Mouse (Mus musculus) limb, embryonic 13.5 days (tissue): ENCODE data around the gene F5. TPM values are rescaled to one million over a fixed set of nuclear protein-coding genes. Genes with fewer than 3 reads are reported as not detected.

Experiments
- ATAC-seq: fragments of 200-750 bp; cut with Nextera tagmentation; 2 replicates; pipeline ENCODE4 v1.8.0; 2017; ENCODE audit warnings: low read depth, moderate number of reproducible peaks, moderate TSS enrichment; ENCODE audit not compliant: low FRiP score
- H3K27ac ChIP-seq: fragments of 300-500 bp; sonication (generic); 2 replicates; pipeline ENCODE4 v1.5.1; 2015; ENCODE audit warnings: inconsistent platforms, mild to moderate bottlenecking, moderate library complexity
- H3K27me3 ChIP-seq: fragments of 300-500 bp; sonication (generic); 2 replicates; pipeline ENCODE4 v1.6.1; 2015; ENCODE audit warnings: mild to moderate bottlenecking, inconsistent platforms
- H3K36me3 ChIP-seq: fragments of 300-500 bp; sonication (generic); 2 replicates; pipeline ENCODE4 v1.6.1; 2015; ENCODE audit warnings: inconsistent platforms, mild to moderate bottlenecking, moderate library complexity
- H3K4me1 ChIP-seq: fragments of 300-500 bp; sonication (generic); 2 replicates; pipeline ENCODE4 v1.6.1; 2015; ENCODE audit warnings: inconsistent platforms
- H3K4me2 ChIP-seq: fragments of 300-500 bp; sonication (generic); replicated peaks from 2 replicates; pipeline ENCODE4 v1.6.1; 2015; ENCODE audit warnings: inconsistent platforms, mild to moderate bottlenecking, moderate library complexity
- H3K4me3 ChIP-seq: fragments of 300-500 bp; sonication (generic); 2 replicates; pipeline ENCODE4 v1.5.1; 2015; ENCODE audit warnings: moderate library complexity, mild to moderate bottlenecking, inconsistent platforms
- H3K9ac ChIP-seq: fragments of 300-500 bp; sonication (generic); 2 replicates; pipeline ENCODE4 v1.6.1; 2015; ENCODE audit warnings: mild to moderate bottlenecking, inconsistent platforms
- H3K9me3 ChIP-seq: fragments of 300-500 bp; sonication (generic); 2 replicates; pipeline ENCODE4 v1.6.1; 2016; ENCODE audit warnings: inconsistent platforms
- WGBS: fragments of 180-500 bp; shearing (Covaris S2); methylation state at CpG from one replicate; pipeline ENCODE4 v1.1.7; 2015; 5-methylcytosine and 5-hydroxymethylcytosine counted together
- polyA plus RNA-seq: library from polyadenylated mRNA; unstranded; fragments of >200 nt; fragmentation: Nextera tagmentation; extraction: Ambion mirVana; gene quantifications from 2 replicates; pipeline ENCODE4 v1.2.1, GENCODE M21; 2015

The F5 gene
- polyA plus RNA-seq, 1 experiment from 2014 or later: 0.09 TPM

DNA sequence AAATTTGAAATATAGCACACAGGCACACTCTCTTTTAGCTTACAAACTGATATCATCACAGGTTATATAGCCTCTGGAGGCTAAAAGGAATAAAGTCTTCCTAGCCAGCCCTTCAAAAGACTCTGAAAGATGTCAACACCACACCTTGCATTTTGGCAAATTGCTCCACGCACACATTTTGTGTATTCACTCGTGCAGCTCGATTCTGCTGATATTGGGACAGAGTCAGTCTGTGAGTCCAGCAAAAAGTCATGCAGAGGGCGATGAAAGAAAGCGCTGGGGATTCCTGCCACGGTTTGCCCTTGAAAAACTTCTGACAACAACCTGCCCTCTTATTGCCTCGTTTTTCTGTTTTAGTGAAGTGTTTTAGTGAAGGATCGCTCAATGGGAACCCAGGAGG, 95.8 kb downstream of the F5 start:
- no peak for ATAC-seq
- 48% methylated on average over 8 of the region's 8 CpGs for WGBS
- H3K4me1 ChIP-seq: peaks cover 23% of the 10 kb centered on the region
- no peaks in the 10 kb centered on the region for H3K9me3 ChIP-seq
- peak overlapping the region; percentile 70; the same call in 1 of the 2 replicates for H3K9ac ChIP-seq
- H3K27ac ChIP-seq: no peak overlapping the region
- 0 out of 2 replicates have a peak, but pooled peaks cover 5% of the 10 kb centered on the region for H3K27me3 ChIP-seq
- peak overlapping the region; percentile 74; the same call in 1 of the 2 replicates for H3K4me3 ChIP-seq
- no peaks in the 10 kb centered on the region for H3K36me3 ChIP-seq
- H3K4me2 ChIP-seq: peak overlapping the region; percentile 86

DNA sequence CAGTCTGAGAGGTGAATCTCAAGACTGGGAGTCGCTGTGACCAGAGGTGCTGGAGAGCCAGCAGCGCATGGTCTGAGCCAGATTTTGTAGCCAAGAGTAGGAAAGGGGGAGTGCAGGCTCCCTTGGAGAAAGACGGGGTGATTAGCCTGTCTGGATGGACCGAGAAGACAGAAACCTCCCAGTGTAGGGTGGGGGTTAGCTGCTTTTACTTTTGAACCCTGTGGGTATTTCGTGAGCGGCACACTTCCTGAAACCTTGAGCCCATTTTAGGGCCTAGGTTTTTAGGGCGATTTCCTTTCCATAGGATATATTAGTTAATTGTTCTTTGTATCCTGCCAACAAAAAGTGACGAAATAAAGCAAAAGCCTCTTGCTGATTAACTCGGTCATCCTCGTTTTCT, 96.3 kb downstream of the F5 start:
- Histone ChIP-seq H3K36me3 (no peaks in the 10 kb centered on the region), H3K4me2 (peak overlapping the region; percentile 86), H3K27me3 (0 out of 2 replicates have a peak, but pooled peaks cover 5% of the 10 kb centered on the region), H3K9ac (peak overlapping the region; percentile 70), H3K4me1 (peaks cover 23% of the 10 kb centered on the region), H3K4me3 (peak overlapping the region; percentile 74), H3K9me3 (no peaks in the 10 kb centered on the region), H3K27ac (no peak overlapping the region)
- WGBS: 9% methylated on average over 10 of the region's 10 CpGs
- no peak for ATAC-seq

DNA sequence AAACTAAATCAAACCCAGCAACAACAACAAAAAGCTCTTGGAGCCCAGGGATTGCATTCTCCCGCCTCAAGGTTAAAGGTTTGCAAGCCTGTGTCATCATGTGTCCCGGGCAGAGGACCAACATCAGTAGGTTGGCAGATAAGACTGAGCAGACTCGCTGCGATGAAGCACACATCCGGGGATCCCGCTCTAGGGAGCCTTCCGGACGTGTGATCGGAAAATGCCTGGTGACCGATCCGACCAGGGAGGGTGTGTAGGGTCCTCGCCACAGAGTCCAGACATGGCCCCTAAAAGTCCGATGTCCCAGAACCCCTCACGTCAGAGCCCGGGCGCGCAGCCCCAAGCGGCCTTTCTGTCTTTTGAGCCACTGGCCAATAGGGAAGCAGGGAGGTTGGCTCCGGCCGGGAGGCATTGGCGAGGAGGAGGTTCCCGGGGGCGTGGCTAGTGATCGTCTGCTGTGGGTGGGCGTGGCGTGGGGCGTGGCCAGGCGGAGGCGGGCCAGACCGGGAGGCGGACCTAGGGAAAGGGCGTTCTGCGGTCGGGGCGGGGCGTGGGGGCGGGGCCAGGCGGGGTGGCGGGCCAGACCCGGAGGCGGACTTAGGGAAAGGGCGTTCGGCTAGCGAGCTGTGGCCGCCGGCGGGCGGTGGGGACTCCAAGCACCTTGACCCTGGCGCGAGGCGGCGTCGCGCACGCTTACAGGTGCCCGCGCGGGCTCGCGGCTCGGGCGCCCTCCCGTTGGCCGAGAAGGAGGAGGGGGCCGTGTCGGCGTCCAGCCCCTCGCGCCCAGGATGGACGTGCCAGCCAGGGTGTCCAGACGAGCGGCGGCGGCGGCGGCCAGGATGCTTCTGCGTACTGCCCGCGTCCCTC, 97.1 kb downstream of the F5 start, which contains the start of gene Slc19a2:
Gene Slc19a2, plus strand, starts transcription at position 582 of the 867 bp plus-strand sequence.
- Histone ChIP-seq H3K4me2 (peak within 1 kb of the TSS; percentile 86), H3K27ac (peak within 1 kb of the TSS; percentile 55; the same call in 1 of the 2 replicates), H3K36me3 (no peaks in the 10 kb centered on the region), H3K9ac (peak within 1 kb of the TSS; percentile 76), H3K9me3 (no peaks in the 10 kb centered on the region), H3K27me3 (0 out of 2 replicates have a peak, but pooled peaks cover 5% of the 10 kb centered on the region), H3K4me1 (peaks cover 23% of the 10 kb centered on the region), H3K4me3 (peak within 1 kb of the TSS; percentile 74)
- ATAC-seq: peak; percentile 96
- WGBS: under 1% methylated on average over 56 of the region's 79 CpGs

DNA sequence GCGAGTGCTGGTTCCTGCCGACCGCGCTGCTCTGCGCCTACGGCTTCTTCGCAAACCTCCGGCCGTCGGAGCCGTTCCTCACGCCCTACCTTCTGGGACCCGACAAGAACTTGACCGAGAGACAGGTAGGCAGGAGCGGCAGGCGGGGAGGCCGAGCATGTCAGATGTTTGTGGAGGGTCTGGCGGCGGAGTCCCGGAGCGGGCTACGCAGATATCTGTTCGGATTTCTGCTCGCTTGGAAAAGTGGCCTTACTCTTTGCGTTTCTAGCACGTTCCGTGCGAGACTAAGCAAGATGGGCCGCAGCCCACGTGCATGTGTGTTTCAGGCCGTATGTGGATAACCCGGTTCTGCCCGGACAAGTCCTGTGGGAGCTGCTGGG, 97.7 kb downstream of the F5 start:
- H3K4me2 ChIP-seq: peak overlapping the region; percentile 86
- H3K9ac ChIP-seq: peak overlapping the region; percentile 76
- H3K36me3 ChIP-seq: no peaks in the 10 kb centered on the region
- peak overlapping the region; percentile 74 for H3K4me3 ChIP-seq
- no peaks in the 10 kb centered on the region for H3K9me3 ChIP-seq
- H3K27me3 ChIP-seq: 0 out of 2 replicates have a peak, but pooled peaks cover 5% of the 10 kb centered on the region
- peak overlapping the region; percentile 22; the same call in 1 of the 2 replicates for H3K27ac ChIP-seq
- no peak; the same call in 1 of the 2 replicates for ATAC-seq
- WGBS: under 1% methylated on average over 33 of the region's 33 CpGs
- peaks cover 23% of the 10 kb centered on the region for H3K4me1 ChIP-seq

DNA sequence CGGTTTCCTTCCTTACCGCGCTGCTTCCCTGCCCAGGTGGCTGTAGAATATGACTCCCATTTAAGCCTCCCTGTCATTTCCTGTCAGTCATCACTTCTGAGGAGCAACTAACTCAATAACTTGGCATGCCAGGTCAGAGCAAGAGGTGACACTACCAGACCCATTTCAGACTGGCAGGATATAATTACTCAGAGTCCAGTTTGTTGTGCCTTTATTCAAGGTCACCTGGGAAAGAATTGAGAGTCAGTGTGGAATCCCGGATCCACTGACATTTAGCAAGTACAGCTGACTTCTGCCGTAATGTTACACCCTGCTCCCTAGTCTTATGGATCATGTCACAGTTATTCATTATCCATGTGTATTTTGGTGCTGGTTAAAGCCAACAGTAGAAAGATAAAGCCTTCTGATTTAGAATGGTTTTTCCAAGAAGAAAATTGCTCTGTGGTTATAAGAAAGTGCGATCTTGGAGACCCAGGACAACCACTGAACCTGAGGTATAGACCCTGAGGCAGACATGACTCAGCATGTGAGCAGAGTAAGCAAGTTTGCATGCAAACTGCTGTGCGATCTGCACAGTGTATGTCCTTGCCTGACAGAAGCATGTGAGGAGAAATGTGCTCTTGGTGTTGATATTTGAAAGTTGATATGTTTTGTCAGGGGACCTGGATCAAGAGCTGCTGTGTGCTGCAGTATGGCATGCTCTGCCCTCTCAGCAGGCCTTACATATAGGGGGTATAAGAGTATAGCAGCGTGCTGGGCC, 98.9 kb downstream of the F5 start:
- H3K36me3 ChIP-seq: no peaks in the 10 kb centered on the region
- H3K4me2 ChIP-seq: peak overlapping the region; percentile 86
- H3K4me3 ChIP-seq: peak overlapping the region; percentile 74
- peak overlapping the region; percentile 76; the same call in 1 of the 2 replicates for H3K9ac ChIP-seq
- no peaks in the 10 kb centered on the region for H3K9me3 ChIP-seq
- H3K27me3 ChIP-seq: 0 out of 2 replicates have a peak, but pooled peaks cover 5% of the 10 kb centered on the region
- H3K4me1 ChIP-seq: peaks cover 23% of the 10 kb centered on the region
- 46% methylated on average over 8 of the region's 8 CpGs for WGBS
- no peak overlapping the region for H3K27ac ChIP-seq
- no peak for ATAC-seq

DNA sequence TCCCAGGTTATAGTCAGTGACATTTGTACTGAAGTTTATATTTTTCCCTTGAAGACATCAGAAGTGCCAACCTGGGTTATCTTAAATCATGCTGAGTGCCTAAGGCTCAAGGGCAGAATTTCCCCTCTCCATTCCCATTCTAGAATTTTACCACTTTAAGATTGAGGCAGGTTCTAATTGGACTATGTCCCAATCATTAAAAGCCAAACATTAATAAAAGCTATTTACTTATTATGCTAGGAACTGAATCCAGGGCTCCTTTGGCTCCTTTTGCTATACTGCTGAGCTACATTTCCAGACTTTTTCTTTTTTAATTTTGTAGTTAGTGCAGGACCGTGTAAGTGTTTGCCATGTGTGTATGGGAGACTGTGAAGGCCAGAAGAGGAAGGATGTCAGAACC, 99.8 kb downstream of the F5 start:
- WGBS: 86% methylated on average over 1 of the region's 1 CpGs
- H3K4me2 ChIP-seq: no peak overlapping the region
- ATAC-seq: no peak

DNA sequence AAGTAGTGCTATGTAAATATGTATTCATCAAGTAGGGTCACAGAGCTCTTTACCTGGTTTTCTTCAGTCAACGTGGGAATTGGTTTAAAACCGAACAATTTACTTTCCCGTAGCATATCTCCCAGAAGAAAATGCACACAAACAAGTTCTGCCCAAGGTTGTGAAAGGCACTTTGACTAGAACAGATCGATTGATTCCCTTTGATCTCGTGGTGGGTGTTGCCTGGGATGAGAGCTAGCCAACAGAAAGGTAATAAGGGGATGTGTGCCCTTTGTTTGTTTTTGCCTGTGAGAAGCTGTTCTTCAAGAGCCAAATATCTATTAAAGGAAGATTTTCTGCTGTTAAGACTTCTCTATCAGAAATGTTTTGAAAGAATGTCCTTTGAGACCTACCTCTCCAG, 100.9 kb downstream of the F5 start:
- 65% methylated on average over 5 of the region's 5 CpGs for WGBS

More for the DNA sequence above, 99.8 kb downstream of the F5 start:
- Histone ChIP-seq H3K4me1 (peaks cover 23% of the 10 kb centered on the region), H3K27ac (no peak overlapping the region), H3K27me3 (0 out of 2 replicates have a peak, but pooled peaks cover 5% of the 10 kb centered on the region), H3K36me3 (no peaks in the 10 kb centered on the region), H3K9ac (no peak overlapping the region), H3K4me3 (no peak overlapping the region), H3K9me3 (no peaks in the 10 kb centered on the region)

DNA sequence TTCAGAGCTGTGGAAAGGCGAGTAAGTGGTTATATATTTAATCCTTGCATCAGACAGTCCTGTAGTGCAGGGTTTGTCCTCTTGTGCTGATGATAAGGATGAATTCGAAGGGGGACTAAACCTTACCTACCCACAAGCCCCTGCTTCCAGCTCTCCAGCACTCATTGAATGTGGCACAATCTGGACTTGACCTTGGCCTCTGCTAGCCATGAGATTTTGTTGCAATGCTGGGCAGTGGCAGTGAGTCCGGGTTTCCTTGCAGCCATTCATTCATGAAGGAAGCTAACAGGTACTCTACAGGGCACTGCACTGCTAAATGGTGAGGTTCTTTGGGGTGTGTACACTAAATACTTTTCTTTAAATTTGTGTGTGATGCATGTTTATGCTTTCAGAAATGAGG, 103.2 kb downstream of the F5 start:
- no peak for ATAC-seq
- H3K4me3 ChIP-seq: no peak overlapping the region
- H3K4me2 ChIP-seq: no peak overlapping the region
- peaks cover 13% of the 10 kb centered on the region for H3K4me1 ChIP-seq
- 84% methylated on average over 3 of the region's 3 CpGs for WGBS
- no peak overlapping the region for H3K27ac ChIP-seq
- H3K27me3 ChIP-seq: 0 out of 2 replicates have a peak, but pooled peaks cover 5% of the 10 kb centered on the region
- no peak overlapping the region for H3K9ac ChIP-seq
- peaks cover 9% of the 10 kb centered on the region for H3K36me3 ChIP-seq
- H3K9me3 ChIP-seq: no peaks in the 10 kb centered on the region

More for the DNA sequence above, 100.9 kb downstream of the F5 start:
- Histone ChIP-seq H3K4me1 (peaks cover 23% of the 10 kb centered on the region), H3K36me3 (peaks cover 9% of the 10 kb centered on the region), H3K27ac (no peak overlapping the region), H3K9me3 (no peaks in the 10 kb centered on the region), H3K4me2 (no peak overlapping the region), H3K9ac (no peak overlapping the region), H3K27me3 (0 out of 2 replicates have a peak, but pooled peaks cover 5% of the 10 kb centered on the region), H3K4me3 (no peak overlapping the region)
- no peak for ATAC-seq

DNA sequence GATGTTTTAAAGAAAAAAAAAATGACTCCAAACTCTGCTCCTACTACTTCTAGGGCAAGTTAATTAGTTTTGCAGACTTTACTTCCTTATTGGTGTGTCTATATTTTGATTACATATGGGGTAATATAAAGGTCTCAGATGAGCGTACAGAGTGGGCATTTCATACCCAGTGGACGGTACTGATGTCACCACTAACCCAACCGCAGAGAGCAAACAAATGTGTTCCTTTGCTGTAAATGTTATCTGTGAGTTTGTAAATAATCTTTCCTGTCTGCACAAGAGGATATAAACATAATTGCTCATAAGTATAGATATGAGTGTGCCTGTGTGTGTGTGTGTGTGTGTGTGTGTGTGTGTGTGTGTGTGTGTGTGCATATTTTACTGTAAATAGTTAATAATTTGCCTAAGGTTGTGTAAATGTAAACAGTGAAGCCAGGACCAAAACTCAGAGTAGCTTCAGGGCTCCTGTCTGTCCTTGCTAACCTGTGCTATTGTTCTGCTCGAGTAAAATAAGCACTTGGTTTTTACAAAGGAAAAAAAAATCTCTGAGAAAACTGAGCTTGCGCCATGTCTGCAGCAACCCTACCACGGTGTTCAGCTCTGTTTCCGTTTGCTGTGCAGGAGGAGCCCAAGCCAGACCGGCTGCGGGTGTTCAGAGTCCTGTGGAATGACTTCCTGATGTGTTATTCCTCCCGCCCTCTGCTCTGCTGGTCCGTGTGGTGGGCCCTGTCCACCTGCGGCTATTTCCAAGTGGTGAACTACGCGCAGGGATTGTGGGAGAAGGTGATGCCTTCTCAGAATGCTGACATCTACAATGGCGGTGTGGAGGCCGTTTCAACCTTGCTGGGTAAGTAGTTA, 108.8 kb downstream of the F5 start:
- WGBS: 78% methylated on average over 16 of the region's 16 CpGs
- no peak for ATAC-seq
- Histone ChIP-seq H3K4me3 (no peak overlapping the region), H3K27ac (no peak overlapping the region), H3K27me3 (no peaks in the 10 kb centered on the region), H3K9me3 (no peaks in the 10 kb centered on the region), H3K4me1 (no peaks in the 10 kb centered on the region), H3K36me3 (peaks cover 28% of the 10 kb centered on the region), H3K9ac (no peak overlapping the region), H3K4me2 (no peak overlapping the region)

DNA sequence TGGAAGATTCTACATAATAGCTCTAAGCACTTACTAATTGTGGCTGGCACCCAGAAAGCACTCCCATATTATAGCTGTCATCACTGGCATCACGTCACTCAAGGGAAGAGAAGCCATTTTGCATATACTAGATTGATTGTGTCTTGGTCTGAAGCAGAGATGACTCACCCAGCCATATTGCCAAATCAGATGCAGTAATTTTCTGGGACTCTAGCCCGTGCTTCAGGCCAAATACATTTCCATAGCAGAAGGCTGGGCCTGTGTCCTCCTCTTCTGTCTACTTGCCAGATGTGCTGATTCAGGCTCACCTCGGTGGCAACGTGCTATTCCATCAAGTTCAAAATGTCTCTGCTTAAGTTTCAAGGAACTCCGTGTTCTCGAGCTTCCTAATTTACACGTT, 109.9 kb downstream of the F5 start:
- peaks cover 28% of the 10 kb centered on the region for H3K36me3 ChIP-seq
- ATAC-seq: no peak

More for the DNA sequence above, 109.9 kb downstream of the F5 start:
- Histone ChIP-seq H3K4me2 (no peak overlapping the region), H3K4me1 (no peaks in the 10 kb centered on the region), H3K9ac (no peak overlapping the region), H3K4me3 (no peak overlapping the region), H3K27ac (no peak overlapping the region), H3K27me3 (no peaks in the 10 kb centered on the region), H3K9me3 (no peaks in the 10 kb centered on the region)
- WGBS: 90% methylated on average over 7 of the region's 7 CpGs
